Mouse (Mus musculus) neutrophil, adult 65 days (primary cell): ENCODE data around the gene Cdh12. TPM values are rescaled to one million over a fixed set of nuclear protein-coding genes. Genes with fewer than 3 reads are reported as not detected.

Experiments
- total RNA-seq: library from RNA; stranded (reverse); gene quantifications from 2 replicates; pipeline ENCODE4 v1.2.4, GENCODE M21; 2023

Gene Cdh12
- total RNA-seq, result not detected in 2 replicates

DNA sequence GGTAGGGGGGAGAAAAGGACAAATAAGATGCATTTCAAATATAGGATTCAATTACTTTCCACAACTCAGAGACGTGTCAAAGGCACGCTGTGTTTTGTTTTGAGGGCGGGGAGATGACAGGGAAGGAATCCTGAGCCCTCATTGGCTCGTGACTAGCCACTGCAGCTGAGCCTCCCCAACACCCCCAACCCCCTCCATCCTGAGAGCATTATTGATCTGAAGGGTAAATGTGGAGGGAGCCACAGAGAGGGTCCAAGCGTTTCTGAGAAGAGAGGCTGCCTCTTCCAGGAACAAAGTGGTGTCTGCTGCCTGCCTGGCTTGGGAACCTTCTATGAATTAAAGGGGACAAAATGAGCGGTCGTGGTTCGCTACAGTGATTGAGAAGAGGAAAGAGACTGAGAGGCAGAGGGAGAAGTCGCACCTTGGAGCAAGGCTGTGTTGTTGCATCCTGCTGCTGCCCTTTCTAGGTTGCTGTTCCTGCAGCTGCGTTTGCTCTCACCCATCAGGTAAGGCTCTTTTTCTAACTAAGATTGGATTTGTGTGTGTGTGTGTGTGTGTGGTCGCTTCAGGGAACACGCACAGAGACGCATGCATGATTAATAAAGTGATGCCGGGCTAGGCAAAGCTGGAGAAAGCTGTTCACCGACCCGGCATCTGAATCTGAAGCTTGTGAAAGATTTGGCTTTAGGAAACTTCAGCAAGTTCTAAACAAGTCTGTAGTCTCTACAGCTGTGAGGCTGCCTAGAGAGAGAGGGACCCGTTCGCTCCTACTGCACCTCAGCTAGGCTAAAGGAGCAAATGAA lies at the start of gene Cdh12:
Gene Cdh12, plus strand, starts transcription at position 405 of the 803 bp plus-strand sequence.

GRCm38 (mm10) chr15:20666650-20667049 lies 217.6 kb downstream of the Cdh12 start, which contains the start of gene Acot10:
Gene Acot10, minus strand, starts transcription at chr15:20666750.

Other genes with a start within 250 kb of the Cdh12 start
- gene Acot10, start 217.5 kb downstream of the Cdh12 start, total RNA-seq, result not detected in 2 replicates